Mouse (Mus musculus) heart, postnatal 36 days (tissue): ENCODE results near the gene Cypt15. TPM values are rescaled to one million over a fixed set of nuclear protein-coding genes. Genes with fewer than 3 reads are reported as not detected.
"Not testable (repeated sequence)": the region's sequence is repeated elsewhere in the genome, so short reads cannot be mapped to it uniquely, and the experiment has no call there.

Experiments
- DNase-seq, 2 experiments: peaks; one replicate each; pipeline ENCODE4 v3.0.0; 2021 to 2022
- intact Hi-C: fragments of 180-260 bp; cut with DNase I; formaldehyde crosslinking; loops from one replicate; pipeline ENCODE4 v1.15.1; 2025
- total RNA-seq, 2 experiments: library from RNA; stranded (reverse); gene quantifications; 2 replicates each; pipeline ENCODE4 v1.2.3; 2021

Cypt15 gene
- total RNA-seq, result not detected

DNA sequence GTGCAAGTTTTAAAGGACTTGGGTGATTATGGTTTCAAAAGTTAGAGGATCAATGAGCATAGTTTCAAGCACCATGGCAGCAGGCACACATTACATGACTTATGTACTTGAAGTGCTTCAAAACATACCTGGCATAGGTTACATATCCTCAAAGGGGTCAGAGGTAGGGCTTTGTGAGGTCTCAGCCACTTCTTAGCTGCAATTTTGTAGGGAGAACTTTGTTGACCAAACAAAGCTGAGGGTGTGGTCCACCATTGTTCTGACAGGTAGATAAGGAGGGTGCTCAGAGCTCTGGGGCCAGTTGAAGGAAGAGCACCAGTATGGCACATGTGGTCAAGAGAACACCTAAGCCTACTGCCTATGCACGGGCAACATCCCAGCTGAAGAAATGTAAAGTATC lies at the start of gene Cypt15:
Cypt15 (plus strand) TSS at position 301 of the 400 bp plus-strand sequence.
- DNase-seq, intact Hi-C loops: not testable (repeated sequence)

DNA sequence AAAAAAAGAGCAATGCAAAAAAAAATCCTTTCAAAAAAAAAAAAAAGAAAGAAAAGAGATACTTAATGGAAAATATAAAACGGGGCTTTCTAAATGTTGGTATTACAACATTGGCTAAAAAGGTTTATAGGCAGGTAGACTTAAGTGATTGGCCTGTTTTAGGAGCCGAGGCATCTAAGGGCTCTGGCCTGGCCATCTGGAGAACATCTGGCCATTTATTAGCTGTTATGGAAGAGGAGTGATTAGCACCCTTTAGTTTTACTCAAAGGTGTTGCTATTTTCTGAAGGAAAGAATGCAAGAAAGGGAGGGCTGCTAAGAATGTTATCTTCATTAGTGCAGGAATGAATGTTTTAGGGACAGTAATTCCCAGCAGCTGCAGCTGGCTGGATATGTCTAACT lies 24.9 kb downstream of the Cypt15 start:
- intact Hi-C loops, result no loop called here

DNA sequence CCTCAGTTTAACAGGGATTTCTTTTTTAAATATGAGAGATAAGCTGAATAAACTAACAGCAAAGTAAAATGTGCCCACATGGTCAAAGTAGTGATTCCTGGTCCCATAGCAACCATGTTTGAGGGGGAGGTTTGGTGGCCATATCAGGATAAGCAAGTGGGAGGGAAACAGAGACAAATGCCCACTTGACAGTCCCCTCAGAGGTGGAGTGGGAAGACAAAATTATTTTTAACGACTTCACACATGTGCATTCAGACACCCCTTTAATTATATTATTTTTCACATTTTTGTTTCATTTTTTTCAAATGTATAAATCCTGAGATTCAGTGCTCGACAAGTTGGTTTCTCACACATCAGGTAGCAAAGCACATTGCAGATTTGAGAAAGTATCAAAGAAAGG lies 32.8 kb downstream of the Cypt15 start:
- intact Hi-C loops, result no loop called here
- DNase-seq, result no peak

More for the DNA sequence above, 24.9 kb downstream of the Cypt15 start:
- DNase-seq, result no peak

DNA sequence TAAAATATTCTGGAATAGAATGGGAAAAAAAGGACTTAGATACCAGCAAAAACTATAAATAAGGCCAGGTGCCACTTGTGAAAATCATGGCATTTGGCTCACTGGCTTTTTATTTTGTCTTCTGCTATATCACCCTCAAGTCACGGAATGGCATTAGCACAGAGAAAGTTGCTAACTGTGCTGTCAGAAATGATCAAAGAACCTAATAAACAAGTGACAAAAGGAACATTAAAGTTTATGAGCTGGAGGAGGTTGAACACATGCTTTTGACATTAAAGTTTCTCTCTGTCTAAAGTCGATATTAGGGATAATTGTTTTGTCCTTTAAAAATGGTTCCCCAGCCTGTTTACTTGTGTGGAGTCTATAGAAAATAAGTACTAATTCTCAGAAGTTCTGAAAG lies 37.7 kb downstream of the Cypt15 start:
- DNase-seq, result no peak
- intact Hi-C loops, result no loop called here
